12 mouse cellular contexts compared by ENCODE assay signal in genomic region chr4:119880270-119880669, GRCm38 (mm10).
"Had no signal": no experiment of that assay in that cellular context is flagged by ENCODE, and none has a peak within 500 bp of the region (broad histone marks: within the 10 kb centered on the region; RNA-seq: fewer than 3 reads in every experiment).

No protein-coding gene starts in this region.

- H3K27me3 ChIP-seq: limb, embryonic 15.5 days; liver, embryonic 12.5 days; neural tube, embryonic 13.5 days had no signal

- H3K4me3 ChIP-seq: limb, embryonic 15.5 days; liver, embryonic 12.5 days; midbrain, embryonic 12.5 days; neural tube, embryonic 13.5 days had no signal

- DNase-seq: kidney, adult 2 months; kidney, postnatal 36 days; layer of hippocampus, postnatal 36 days; thymus, adult 18-20 months; thymus, postnatal 14 days had no signal

- H3K4me1 ChIP-seq: limb, embryonic 15.5 days had no signal

- H3K36me3 ChIP-seq: limb, embryonic 15.5 days; liver, embryonic 12.5 days; midbrain, embryonic 12.5 days; neural tube, embryonic 13.5 days had no signal

- H3K4me2 ChIP-seq: limb, embryonic 15.5 days; liver, embryonic 12.5 days; midbrain, embryonic 12.5 days; neural tube, embryonic 13.5 days had no signal

- H3K27ac ChIP-seq: limb, embryonic 15.5 days; liver, embryonic 12.5 days; midbrain, embryonic 12.5 days; stomach, postnatal 0 days had no signal

- ATAC-seq: intestine, embryonic 16.5 days; liver, embryonic 12.5 days; midbrain, embryonic 16.5 days had no signal

- H3K9ac ChIP-seq: limb, embryonic 15.5 days; liver, embryonic 12.5 days; midbrain, embryonic 12.5 days; neural tube, embryonic 13.5 days had no signal

- H3K9me3 ChIP-seq: limb, embryonic 15.5 days; liver, embryonic 12.5 days; midbrain, embryonic 12.5 days; neural tube, embryonic 13.5 days had no signal
